Mouse (Mus musculus) cerebellum, adult 2 months (tissue): Measurements from ENCODE around the gene Lrp11.

ENCODE experiments used
- CTCF ChIP-seq: fragments of 200-500 bp; IDR thresholded peaks from 2 replicates; pipeline ENCODE4 v1.5.1; 2011; ENCODE audit warnings: low read depth, mild to moderate bottlenecking, control low read depth, low read length, moderate library complexity, borderline replicate concordance; ENCODE audit not compliant: insufficient read depth
- POLR2A ChIP-seq: fragments of 200-500 bp; IDR thresholded peaks from 2 replicates; pipeline ENCODE4 v1.6.1; 2011; ENCODE audit warnings: low read length, control low read depth, borderline replicate concordance; ENCODE audit not compliant: insufficient read depth

DNA sequence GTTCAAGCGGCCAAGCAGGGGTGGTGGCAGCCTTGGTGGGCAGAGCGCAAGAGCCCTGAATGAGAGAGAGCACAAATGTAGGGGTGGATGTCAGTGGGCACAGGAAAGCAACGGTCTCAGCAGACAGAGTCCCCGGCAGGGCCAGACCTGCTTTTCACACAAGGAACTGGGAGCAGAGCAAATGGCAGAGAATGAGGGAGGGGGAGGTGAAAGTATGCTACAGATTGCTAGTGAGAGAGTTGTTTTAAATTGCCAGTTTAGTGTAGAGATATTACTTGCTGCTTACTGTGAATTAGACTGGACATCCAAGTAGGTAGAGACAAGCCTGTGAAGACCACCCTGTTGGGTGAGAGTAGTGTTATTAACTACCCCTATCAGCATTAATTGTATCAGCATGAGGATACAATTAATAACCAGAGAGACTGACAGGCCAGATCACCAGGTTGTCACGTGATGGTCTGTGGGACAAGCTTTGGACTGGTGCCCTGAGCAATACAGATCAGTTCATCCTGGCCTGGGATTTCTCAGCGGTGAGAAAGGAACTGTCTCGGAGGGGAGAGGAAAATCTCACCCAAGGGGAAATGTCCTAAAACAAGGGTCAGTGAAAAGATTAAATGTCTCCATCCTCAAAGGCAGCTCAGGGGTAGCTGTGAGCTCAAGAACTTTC is 6.6 kb upstream of the Lrp11 start:
- TF ChIP-seq POLR2A = no peak
- TF ChIP-seq CTCF = no peak
